Mouse (Mus musculus): ENCODE measurements around the gene Dgke. TPM values are rescaled to one million over a fixed set of nuclear protein-coding genes. Genes with fewer than 3 reads are reported as not detected.
"Not testable (repeated sequence)": the region's sequence is repeated elsewhere in the genome, so short reads cannot be mapped to it uniquely, and the experiment has no call there.

Dgke gene
- polyA plus RNA-seq, 1 experiment, result 1.6 TPM

GRCm38 (mm10) chr11:88999723-89000526, 66.7 kb downstream of the Dgke start:
- H3K79me3 ChIP-seq (ENCODE audit: low read depth), result peaks cover 18% of the 10 kb centered on the region
- peak overlapping the region; percentile 33 for H3ac ChIP-seq (ENCODE audit: control insufficient read depth, insufficient read length, low read depth)
- TF ChIP-seq MAX (IDR thresholded peaks at IDR 0.05) (no peak), FOSL1 (IDR thresholded peaks at IDR 0.05; ENCODE audit: insufficient read depth, low read length, poor library complexity, severe bottlenecking) (no peak), CEBPB (IDR thresholded peaks at IDR 0.05; ENCODE audit: low read depth) (no peak), USF1 (IDR thresholded peaks at IDR 0.05; ENCODE audit: low read depth) (no peak), MYOD1 (IDR thresholded peaks at IDR 0.05; ENCODE audit: control insufficient read depth, insufficient read length, low read depth) (no peak), CTCF (IDR thresholded peaks at IDR 0.05; ENCODE audit: control insufficient read depth, insufficient read depth, insufficient read length) (no peak), MYOG (IDR thresholded peaks at IDR 0.05; ENCODE audit: control insufficient read depth, extremely low read depth, insufficient read length) (no peak)
- H3K4me3 ChIP-seq (ENCODE audit: insufficient read depth, poor library complexity, severe bottlenecking), result peak overlapping the region; percentile 43
- no peaks in the 10 kb centered on the region for H3K36me3 ChIP-seq (ENCODE audit: control insufficient read depth, insufficient read depth)
- no peaks in the 10 kb centered on the region for H3K27me3 ChIP-seq (ENCODE audit: control insufficient read depth, insufficient read depth, insufficient read length)
- peaks cover 39% of the 10 kb centered on the region for H3K79me2 ChIP-seq (ENCODE audit: control insufficient read depth, insufficient read depth)

GRCm38 (mm10) chr11:88998974-88999722, 67.5 kb downstream of the Dgke start, which contains the start of gene Trim25:
Trim25 (plus strand) TSS chr11:88999376.
- Histone ChIP-seq H3K36me3 (ENCODE audit: control insufficient read depth, insufficient read depth) (no peaks in the 10 kb centered on the region), H3ac (ENCODE audit: control insufficient read depth, insufficient read length, low read depth) (peak within 1 kb of the TSS; percentile 33), H3K4me3 (ENCODE audit: insufficient read depth, poor library complexity, severe bottlenecking) (peak within 1 kb of the TSS; percentile 43), H3K79me2 (ENCODE audit: control insufficient read depth, insufficient read depth) (peaks cover 39% of the 10 kb centered on the region), H3K79me3 (ENCODE audit: low read depth) (peaks cover 18% of the 10 kb centered on the region), H3K27me3 (ENCODE audit: control insufficient read depth, insufficient read depth, insufficient read length) (no peaks in the 10 kb centered on the region)
- TF ChIP-seq MYOG (IDR thresholded peaks at IDR 0.05; ENCODE audit: control insufficient read depth, extremely low read depth, insufficient read length), result no peak
- TF ChIP-seq USF1 (IDR thresholded peaks at IDR 0.05; ENCODE audit: low read depth), result peak; percentile 80
- no peak for TF ChIP-seq MAX (IDR thresholded peaks at IDR 0.05)
- TF ChIP-seq MYOD1 (IDR thresholded peaks at IDR 0.05; ENCODE audit: control insufficient read depth, insufficient read length, low read depth), result peak; percentile 38
- TF ChIP-seq FOSL1 (IDR thresholded peaks at IDR 0.05; ENCODE audit: insufficient read depth, low read length, poor library complexity, severe bottlenecking), result no peak
- TF ChIP-seq CTCF (IDR thresholded peaks at IDR 0.05; ENCODE audit: control insufficient read depth, insufficient read depth, insufficient read length), result no peak
- no peak for TF ChIP-seq CEBPB (IDR thresholded peaks at IDR 0.05; ENCODE audit: low read depth)

GRCm38 (mm10) chr11:88998406-88998805, 68.2 kb downstream of the Dgke start:
- peaks cover 39% of the 10 kb centered on the region for H3K79me2 ChIP-seq (ENCODE audit: control insufficient read depth, insufficient read depth)
- no peaks in the 10 kb centered on the region for H3K27me3 ChIP-seq (ENCODE audit: control insufficient read depth, insufficient read depth, insufficient read length)
- no peaks in the 10 kb centered on the region for H3K36me3 ChIP-seq (ENCODE audit: control insufficient read depth, insufficient read depth)
- H3ac ChIP-seq (ENCODE audit: control insufficient read depth, insufficient read length, low read depth), result no peak overlapping the region
- H3K4me3 ChIP-seq (ENCODE audit: insufficient read depth, poor library complexity, severe bottlenecking), result no peak overlapping the region
- TF ChIP-seq MYOD1 (IDR thresholded peaks at IDR 0.05; ENCODE audit: control insufficient read depth, insufficient read length, low read depth), result no peak
- peaks cover 14% of the 10 kb centered on the region for H3K79me3 ChIP-seq (ENCODE audit: low read depth)

GRCm38 (mm10) chr11:88997343-88997742, 69.3 kb downstream of the Dgke start:
- not testable (repeated sequence) for H3K27me3 ChIP-seq (ENCODE audit: control insufficient read depth, insufficient read depth, insufficient read length); H3K36me3 ChIP-seq (ENCODE audit: control insufficient read depth, insufficient read depth); H3ac ChIP-seq (ENCODE audit: control insufficient read depth, insufficient read length, low read depth)

GRCm38 (mm10) chr11:88996427-88996826, 70.2 kb downstream of the Dgke start:
- no peaks in the 10 kb centered on the region for H3K27me3 ChIP-seq (ENCODE audit: control insufficient read depth, insufficient read depth, insufficient read length)
- TF ChIP-seq CEBPB (IDR thresholded peaks at IDR 0.05; ENCODE audit: low read depth) (no peak), MYOG (IDR thresholded peaks at IDR 0.05; ENCODE audit: control insufficient read depth, extremely low read depth, insufficient read length) (no peak), MAX (IDR thresholded peaks at IDR 0.05) (no peak)
- peaks cover 9% of the 10 kb centered on the region for H3K79me3 ChIP-seq (ENCODE audit: low read depth)
- no peaks in the 10 kb centered on the region for H3K36me3 ChIP-seq (ENCODE audit: control insufficient read depth, insufficient read depth)
- no peak overlapping the region for H3ac ChIP-seq (ENCODE audit: control insufficient read depth, insufficient read length, low read depth)
- no peak overlapping the region for H3K4me3 ChIP-seq (ENCODE audit: insufficient read depth, poor library complexity, severe bottlenecking)
- peaks cover 21% of the 10 kb centered on the region for H3K79me2 ChIP-seq (ENCODE audit: control insufficient read depth, insufficient read depth)

More at GRCm38 (mm10) chr11:88997343-88997742, 69.3 kb downstream of the Dgke start:
- H3K79me2 ChIP-seq (ENCODE audit: control insufficient read depth, insufficient read depth), result peaks cover 30% of the 10 kb centered on the region
- peaks cover 12% of the 10 kb centered on the region for H3K79me3 ChIP-seq (ENCODE audit: low read depth)
- H3K4me3 ChIP-seq (ENCODE audit: insufficient read depth, poor library complexity, severe bottlenecking), result not testable (repeated sequence)

- Histone ChIP-seq H3K27me3 (ENCODE audit: control insufficient read depth, insufficient read depth, insufficient read length) (no peaks in the 10 kb centered on the region), H3K79me2 (ENCODE audit: control insufficient read depth, insufficient read depth) (peaks cover 13% of the 10 kb centered on the region), H3K4me3 (ENCODE audit: insufficient read depth, poor library complexity, severe bottlenecking) (no peak overlapping the region), H3K79me3 (ENCODE audit: low read depth) (peaks cover 9% of the 10 kb centered on the region), H3K36me3 (ENCODE audit: control insufficient read depth, insufficient read depth) (no peaks in the 10 kb centered on the region), H3ac (ENCODE audit: control insufficient read depth, insufficient read length, low read depth) (no peak overlapping the region)
- TF ChIP-seq MYOD1 (IDR thresholded peaks at IDR 0.05; ENCODE audit: control insufficient read depth, insufficient read length, low read depth) (no peak), CEBPB (IDR thresholded peaks at IDR 0.05; ENCODE audit: low read depth) (no peak), USF1 (IDR thresholded peaks at IDR 0.05; ENCODE audit: low read depth) (no peak), FOSL1 (IDR thresholded peaks at IDR 0.05; ENCODE audit: insufficient read depth, low read length, poor library complexity, severe bottlenecking) (no peak), MAX (IDR thresholded peaks at IDR 0.05) (no peak), CTCF (IDR thresholded peaks at IDR 0.05; ENCODE audit: control insufficient read depth, insufficient read depth, insufficient read length) (no peak), MYOG (IDR thresholded peaks at IDR 0.05; ENCODE audit: control insufficient read depth, extremely low read depth, insufficient read length) (no peak)
Observed at GRCm38 (mm10) chr11:88995616-88996015, 71.0 kb downstream of the Dgke start.
